Mouse (Mus musculus) embryo, embryonic 10.5 days (tissue): Measurements from ENCODE around the gene Gsta3.
"Not testable (repeated sequence)": the region's sequence is repeated elsewhere in the genome, so short reads cannot be mapped to it uniquely, and the experiment has no call there.

ENCODE experiments used
- DNase-seq: peaks from one replicate; pipeline ENCODE4 v3.0.0-alpha.2; 2015; ENCODE audit warnings: low spot score

Gene Gsta3

GRCm38 (mm10) chr1:21239911-21240898 lies at the start of gene Gsta3:
Gene Gsta3 (plus strand): TSS chr1:21240589.
- no peak for DNase-seq

GRCm38 (mm10) chr1:21206241-21206640 lies 34.1 kb upstream of the Gsta3 start:
- DNase-seq: no peak

GRCm38 (mm10) chr1:21213537-21213936 lies 26.9 kb upstream of the Gsta3 start:
- DNase-seq: not testable (repeated sequence)

DNA sequence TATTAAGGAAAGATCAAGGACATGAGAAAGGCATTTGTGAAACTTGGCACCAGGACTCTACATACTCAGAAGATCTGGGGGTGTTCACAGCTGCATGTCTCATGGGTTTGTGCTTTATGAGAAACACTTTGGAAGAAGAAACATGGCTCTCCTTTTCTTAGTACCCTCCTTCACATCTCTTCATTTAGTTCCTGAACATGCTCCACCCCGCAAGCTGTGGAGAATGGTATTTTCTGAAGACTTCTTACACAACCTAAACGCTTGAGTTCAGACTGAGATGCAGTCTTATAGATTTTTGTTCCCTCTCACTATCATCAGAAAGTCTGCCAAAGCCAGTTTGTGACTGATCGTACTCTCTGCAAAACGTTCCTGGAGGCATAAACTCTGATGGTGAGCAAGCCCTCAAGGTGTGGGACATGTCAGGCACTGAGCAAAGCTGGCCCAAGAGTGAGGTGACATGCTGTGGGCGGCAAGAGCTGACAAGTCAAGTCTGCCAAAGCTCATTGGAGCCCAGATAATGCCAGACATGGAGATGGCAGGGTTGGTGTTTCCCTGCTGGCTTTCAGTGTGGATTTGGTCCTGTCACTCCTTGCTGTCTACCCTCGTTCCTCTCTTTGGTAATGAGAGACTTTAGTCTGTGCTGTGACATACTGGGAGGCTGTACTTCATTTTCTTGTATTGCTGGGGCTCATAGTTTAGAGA lies 26.2 kb upstream of the Gsta3 start:
- not testable (repeated sequence) for DNase-seq

GRCm38 (mm10) chr1:21218489-21218919 lies 21.9 kb upstream of the Gsta3 start, which contains the start of gene Tmem14a:
Gene Tmem14a (plus strand): TSS chr1:21218575.
- peak; percentile 88 for DNase-seq

GRCm38 (mm10) chr1:21227756-21228395 lies 12.5 kb upstream of the Gsta3 start:
- DNase-seq: no peak

DNA sequence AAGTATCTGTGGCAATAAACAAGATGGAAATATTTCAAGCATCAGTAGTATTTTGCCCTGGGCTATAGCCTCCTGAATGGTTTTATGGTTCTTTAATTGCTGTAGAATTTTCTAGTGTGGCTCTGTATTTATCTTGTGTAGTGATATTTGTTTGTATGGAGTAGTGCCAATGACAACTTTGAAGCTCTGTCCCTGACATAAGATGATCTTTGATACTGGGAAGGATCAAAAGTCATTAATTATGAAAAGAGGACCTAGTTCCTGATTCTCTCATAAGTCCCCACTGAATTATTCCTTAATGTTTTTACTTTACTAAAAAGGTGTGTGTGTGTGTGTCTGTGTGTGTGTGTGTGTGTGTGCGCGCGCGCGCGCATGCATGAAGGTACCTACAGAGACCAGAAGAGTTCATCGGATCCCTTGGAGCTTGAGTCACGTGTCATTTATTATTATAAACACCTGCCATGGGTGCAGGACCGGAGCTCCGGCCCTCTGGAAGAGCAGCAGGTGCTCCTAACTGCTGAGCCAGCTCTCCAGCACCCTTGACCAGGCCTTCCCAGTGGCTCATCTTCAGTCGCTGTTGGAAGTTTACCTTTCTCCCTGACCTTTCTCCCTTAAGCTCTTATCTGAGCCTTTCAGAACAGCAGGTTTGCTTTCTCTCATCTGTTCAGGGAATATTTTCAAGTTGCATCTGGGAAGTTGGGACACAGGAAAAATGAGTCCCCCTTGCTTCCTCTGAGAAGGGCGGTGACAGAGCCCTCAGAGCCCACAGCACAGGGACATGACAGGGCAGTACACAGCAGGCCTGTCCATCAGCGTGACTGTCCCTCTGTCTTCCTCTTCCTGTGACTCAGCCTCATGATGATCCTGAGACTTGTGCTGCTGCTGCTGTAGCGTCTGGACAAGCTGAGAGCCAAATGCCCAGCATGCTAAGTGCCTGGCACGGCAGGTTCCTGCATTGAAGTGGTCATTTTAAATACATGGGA lies 11.4 kb upstream of the Gsta3 start:
- not testable (repeated sequence) for DNase-seq

DNA sequence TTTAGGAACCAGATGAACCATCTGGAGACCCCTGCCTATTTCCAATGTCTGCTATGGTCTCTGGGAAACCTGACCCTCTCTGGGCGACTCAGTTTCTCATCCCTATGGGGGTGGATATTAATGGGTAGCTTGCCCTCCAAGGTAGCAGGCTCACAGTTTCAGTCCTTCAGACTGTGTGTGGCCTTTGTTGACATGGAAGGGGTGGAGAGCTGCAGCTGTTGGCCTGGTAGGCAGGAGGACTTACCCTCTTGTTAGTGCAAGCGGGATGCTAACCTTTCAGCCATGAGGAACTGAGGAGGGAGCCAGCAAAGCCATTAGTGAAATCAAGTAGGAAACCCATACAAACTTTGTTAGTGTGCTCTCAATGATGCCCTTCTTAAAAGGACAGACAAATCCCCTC lies 10.0 kb upstream of the Gsta3 start:
- DNase-seq: no peak

DNA sequence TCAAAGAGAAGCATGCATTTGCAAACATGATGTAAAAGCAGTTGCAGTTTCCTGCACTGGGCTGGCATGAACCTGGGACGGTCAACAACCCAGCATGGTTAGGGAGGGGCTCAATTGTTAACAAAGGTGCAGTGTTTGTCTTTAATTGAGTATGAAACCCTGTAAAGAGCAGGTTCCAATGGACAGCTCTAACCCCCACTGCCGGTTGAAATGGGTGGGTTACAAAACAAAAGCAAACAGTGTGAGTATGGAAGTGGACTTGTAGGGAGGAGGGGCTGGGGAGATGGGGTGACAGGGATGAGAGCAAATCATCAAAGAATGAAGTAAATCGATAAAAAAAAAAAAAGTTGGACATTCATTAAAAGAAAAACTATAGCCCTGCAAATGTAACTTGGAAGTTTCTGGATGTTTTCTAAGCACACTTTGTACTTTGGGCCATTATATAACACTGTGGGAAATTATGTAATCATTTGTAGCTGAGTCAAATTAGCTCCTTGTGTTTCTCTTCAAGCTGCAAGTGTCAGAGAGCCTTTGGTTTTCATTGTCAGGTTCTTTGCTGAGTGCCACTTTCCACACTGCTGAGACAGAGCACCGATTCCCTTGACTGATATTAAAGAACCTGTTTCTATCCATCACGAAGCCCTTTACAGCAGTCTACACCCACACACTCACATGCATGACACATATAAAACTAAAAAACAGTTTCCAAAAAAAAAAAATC lies 8.5 kb upstream of the Gsta3 start:
- no peak for DNase-seq

- DNase-seq: no peak
Observed at GRCm38 (mm10) chr1:21232516-21232915, 7.9 kb upstream of the Gsta3 start.

DNA sequence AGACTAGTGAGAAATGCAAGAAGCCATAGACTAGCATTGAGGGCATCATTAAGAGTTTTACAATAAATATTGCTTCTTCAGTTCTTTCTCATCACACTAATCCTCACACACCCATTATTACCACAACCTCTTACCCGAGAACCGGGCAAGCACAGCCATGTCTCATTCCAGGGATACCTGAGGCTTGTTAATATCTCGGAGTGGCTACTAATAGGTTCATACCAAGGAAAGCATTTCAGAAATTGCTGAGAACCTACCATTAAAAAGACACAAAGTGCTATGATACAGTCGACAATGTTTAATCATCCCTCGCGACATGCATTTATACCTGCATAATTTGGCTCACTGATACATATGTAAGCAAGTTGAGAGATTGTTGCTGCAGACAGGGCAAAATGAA lies 5.0 kb upstream of the Gsta3 start:
- no peak for DNase-seq

GRCm38 (mm10) chr1:21241096-21241495 lies 707 bp downstream of the Gsta3 start:
- no peak for DNase-seq

DNA sequence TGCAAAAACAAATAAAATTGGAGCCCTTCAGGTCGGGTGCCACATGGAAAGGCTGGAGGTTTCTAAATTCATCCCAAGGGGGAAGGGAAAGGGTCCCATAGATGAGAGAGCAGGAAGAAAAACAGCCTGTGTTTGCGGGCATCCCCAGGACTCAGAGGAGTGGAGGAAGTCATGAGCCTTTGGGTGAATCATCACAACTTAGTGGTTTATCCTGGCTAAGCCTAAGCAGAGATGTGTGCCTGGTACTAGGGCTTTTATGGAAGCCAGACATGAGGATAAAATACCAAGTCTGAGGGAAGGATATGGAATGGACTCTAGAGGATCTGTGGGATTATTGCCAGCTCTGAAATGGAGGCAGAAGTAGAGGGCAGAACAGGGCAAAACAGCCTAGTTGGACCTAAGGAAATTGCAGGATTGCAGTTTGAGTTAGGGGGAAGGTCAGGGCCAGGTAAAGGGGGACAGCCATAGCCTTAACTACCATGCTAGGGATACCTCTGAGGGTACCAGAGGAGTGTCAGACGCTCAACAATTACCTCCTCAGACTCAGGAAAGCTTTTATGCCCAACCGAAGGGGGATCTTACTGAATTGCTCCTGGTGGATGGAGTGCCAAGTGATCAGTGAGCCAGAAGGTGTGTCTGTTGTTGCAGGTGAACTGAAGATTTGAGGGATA lies 4.0 kb downstream of the Gsta3 start:
- DNase-seq: no peak

DNA sequence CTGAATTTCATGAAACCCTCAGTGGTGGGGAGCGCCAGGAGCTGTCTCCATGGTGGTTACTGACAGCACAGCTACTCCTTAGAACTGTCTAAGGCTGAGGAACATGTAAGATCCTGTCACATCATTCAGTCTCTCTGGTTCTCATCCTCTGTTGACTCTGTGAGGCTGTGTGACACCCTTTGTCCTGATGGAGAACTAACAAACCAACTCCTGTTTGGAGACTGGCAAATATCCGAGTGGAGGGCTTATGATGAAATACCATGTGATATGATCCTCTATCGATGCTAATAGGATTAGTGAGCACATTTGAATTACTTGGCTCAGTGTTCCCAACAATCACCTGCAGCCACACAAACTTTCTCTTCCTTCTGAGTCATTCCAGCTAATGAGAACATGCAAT lies 5.7 kb downstream of the Gsta3 start:
- no peak for DNase-seq

GRCm38 (mm10) chr1:21247896-21248295 lies 7.5 kb downstream of the Gsta3 start:
- no peak for DNase-seq

DNA sequence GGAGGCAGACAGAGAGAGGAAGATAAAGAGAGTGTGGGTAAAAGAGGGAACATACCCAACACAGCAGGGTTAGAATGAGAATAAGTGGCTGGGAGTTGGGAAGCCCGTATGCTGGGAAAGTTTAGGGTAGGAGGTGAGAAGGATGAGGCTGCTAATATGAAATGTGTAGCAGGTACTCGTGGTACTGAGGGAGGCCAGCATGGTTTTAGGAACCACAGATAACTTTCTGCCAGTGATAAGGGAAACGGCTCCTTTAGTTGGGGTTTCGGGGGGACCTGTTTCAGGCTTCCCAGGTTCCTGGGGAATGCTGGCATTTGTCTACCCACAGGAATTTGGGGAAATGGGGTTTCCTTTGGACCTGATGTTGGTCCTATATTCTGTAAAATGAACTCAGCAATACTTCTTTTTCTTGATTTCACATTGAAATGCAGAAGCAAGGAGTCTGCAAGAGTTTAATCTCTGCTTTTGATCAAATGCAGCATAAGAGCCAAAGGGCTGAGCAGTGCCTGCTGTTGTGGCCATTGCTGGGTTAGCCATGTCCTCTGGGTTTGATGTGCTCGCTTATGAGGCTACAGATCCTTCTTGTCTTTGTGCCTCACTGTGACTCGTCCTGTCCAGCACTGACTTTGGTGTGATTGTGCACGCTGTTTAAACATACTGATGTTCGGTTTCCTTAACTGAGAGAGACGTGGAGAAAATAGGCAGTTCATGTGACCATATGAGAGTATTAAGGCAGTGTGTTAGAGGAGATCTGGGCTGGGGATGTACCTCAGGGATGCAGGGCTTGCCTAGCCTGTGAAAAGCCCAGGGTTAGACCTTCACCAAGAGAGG lies 8.4 kb downstream of the Gsta3 start:
- no peak for DNase-seq

GRCm38 (mm10) chr1:21251661-21252060 lies 11.3 kb downstream of the Gsta3 start:
- peak; percentile 58 for DNase-seq

DNA sequence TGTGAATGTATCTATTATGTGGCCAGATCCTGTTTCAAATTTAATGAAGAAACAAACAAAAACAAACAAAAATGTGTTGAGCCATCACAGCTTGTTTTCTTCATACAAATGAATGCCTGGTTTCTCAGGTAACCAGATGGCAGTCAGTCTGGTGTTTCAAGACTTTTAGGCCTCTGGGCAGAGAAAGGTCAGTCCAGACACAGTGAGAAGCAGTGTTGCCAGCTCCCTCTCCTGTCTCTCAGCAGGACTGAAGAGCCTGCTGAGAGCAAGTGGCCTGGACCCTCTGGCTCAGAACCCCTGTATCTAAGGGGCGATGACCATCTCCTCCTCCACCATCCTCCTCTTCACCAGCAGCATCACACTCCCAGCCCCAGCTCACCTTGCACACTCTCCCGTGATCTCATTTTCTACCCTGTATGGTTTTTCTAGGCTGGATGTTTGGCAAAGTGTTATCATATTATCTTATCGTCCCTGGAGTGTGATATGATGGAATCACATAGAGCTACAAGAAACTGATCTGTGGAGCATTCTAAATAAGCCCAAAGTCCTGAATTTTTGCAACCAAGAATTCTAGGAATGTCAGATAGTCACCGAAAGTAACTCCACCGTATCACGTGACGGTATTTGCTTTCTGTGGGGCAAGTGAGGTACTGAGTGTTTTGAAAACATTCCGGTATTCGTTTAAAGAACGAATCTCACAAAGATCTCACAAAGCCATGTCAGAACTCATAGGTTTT lies 12.3 kb downstream of the Gsta3 start:
- no peak for DNase-seq
